Mouse (Mus musculus) liver (tissue): ENCODE data around the gene Isg15.

Source experiments
- DNase-seq: peaks from one replicate; pipeline ENCODE4 v3.0.0-alpha.2; 2020; ENCODE audit warnings: mixed read lengths

Isg15 gene

DNA sequence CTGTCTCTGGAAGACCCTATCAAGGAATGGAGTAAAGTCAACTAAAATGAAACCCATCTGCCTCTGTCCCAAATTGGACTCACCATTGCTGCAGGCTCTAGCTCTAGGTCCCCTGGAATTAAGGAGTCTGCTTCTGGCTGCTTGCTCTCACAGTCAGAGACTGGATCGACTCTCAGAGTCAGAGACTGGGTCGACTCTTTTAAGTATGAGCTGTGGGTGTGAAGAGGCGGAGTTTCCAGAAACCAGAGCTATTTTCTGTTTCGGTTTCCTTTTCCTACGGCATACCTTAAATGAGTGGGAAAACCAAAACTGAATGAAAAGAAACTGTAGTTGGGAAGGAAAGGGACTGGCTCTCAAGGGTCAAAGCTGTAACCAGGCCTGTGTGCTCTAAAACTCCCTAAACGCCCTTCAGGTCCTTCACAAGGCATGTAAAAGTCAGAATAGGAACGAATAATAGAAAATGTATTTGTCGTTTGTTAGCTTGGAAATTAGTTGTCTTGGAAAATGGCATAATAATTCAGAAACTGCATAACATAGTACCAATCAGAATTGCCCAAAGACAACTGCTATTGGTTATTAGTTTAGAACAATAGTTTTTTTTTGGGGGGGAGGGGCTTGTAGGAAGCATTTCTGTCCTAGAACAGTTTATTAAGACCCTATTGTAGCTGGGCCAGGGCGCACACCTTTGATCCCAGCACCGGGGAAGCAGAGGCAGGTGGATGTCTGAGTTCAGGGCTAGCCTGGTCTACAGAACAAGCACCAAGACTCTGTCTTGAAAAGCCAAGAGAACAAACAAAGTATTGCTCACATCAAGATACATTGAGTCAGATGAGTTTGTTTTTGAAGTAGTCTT lies at the start of gene Isg15:
TSS of gene Isg15 (minus strand) at position 196 of the 853 bp plus-strand sequence.
- no peak for DNase-seq

DNA sequence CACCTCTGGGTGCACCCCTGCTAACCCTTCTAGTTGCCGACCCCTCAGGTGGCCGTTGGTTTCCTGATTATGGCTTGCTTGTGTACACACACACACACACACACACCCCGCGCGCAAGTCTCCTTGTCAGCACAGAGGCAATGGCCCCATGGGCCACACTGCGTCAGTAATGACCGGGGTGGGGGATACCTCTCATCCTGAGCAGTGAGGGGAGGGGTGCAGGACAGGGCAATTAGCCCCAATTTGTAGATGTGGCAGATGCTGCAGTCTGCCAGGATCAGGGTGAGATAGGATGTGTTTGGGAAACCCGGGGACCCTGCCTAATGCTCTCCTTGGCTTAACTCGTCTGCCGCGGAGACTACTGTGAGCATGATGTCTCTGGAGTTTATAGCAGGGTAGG lies 48.9 kb upstream of the Isg15 start:
- DNase-seq: no peak

DNA sequence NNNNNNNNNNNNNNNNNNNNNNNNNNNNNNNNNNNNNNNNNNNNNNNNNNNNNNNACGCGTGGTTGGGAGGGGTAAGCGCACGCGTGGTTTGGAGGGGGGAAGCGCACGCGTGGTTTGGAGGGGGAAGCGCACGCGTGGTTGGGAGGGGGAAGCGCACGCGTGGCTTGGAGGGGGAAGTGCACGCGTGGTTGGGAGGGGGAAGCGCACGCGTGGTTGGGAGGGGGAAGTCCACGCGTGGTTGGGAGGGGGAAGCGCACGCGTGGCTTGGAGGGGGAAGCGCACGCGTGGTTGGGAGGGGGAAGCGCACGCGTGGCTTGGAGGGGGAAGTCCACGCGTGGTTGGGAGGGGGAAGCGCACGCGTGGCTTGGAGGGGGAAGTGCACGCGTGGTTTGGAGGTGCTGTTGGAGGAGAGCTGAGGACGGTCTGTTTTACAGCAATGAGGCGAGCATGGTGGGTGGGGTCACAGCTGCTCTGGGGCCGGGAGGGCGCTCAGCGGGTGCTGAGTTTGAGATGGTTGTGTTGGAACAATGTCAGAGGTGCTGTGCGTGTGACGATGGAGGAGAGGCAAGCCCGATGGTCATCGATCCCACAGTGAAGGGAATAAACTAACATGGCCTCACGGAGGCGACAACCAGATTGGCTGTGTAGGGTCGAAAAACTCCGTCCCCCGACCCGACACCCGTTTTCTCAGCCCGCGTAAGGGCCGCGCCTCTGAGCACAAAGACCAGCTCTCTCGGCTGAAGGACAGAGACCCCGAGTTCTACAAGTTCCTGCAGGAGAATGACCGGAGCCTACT lies 36.2 kb upstream of the Isg15 start:
- peak; percentile 66 for DNase-seq

DNA sequence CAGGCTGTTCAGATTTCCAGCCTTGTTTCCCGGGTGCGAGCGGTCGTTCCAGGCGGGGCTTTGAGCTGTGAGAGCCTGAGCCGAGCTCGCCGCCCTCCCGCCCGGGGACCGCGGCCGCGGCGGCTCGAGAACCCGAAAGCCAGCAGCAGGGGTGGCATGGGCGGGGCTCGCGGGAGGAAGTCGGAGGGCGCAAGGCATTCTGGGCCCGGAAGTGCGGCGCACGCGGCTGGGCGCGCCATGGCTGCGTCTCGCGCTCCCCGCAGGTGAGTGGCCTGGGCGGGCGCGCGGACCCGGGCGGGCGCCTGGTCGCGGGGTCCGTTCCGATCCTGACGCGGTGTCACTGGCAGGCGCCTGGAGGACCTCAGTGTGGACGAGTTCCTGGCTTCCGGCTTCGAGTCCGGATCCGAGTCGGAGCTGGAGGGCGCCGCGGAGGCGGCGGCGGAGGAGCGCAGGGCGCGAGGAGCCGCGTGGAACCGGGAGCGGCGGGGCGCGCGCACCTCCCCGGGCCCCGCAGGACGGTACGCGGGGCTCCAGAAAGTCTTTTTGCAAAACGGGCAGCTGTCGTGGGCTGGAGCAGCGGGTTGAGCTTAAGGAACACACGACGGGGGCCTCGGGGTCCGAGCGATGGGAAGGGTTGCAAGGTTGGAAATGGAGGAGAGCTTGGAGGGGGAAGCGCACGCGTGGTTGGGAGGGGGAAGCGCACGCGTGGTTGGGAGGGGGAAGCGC lies 35.4 kb upstream of the Isg15 start, which contains the start of gene Noc2l:
TSS of gene Noc2l (plus strand) at position 203 of the 726 bp plus-strand sequence.
- peak; percentile 95 for DNase-seq

DNA sequence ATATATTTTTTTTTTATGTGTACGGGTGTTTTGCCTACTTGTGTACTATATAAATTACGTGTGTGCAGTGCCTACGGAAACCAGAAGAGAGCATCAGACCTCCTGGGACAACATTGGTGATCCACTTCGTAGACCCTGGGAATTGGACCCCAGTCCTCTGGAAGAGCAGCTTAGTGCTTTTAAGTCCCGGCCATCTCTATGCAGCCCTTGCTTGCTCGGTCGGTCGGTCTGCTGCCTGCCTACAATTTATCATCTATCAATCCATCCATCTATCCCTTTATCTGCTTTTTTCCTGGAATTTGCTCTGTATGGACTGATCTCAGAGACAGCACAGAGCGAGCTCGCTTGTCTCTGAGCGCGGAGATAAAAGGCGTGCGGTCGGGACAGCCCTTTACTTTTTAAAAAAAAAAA lies 34.7 kb upstream of the Isg15 start:
- DNase-seq: peak; percentile 43

DNA sequence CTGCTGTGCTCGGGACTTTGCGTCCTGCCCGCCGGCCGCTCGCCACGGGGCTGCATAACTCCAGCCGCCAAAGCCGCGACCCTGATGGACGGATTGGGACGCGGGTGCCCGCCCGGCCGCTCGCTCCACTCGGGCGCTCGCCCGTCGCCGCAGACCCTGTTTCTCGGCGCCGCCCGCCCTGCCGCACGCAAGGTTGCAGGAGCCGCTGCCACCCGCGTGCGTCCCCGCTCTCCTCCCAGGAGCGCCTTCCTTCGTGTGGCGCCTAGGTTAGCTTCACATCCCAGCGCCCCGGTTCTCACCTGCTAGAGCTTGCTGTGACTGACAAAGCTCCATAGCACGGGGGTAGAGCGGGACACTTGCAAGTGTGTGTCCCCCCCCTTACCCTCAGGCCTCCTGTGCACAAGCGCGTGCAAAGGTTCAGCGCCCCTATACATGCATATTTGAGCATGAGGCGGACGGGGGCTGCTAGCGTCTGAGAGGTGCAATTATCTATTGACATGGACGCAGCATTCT lies 34.1 kb upstream of the Isg15 start, which contains the start of gene Plekhn1:
TSS of gene Plekhn1 (minus strand) at position 157 of the 513 bp plus-strand sequence.
- DNase-seq: peak; percentile 77

DNA sequence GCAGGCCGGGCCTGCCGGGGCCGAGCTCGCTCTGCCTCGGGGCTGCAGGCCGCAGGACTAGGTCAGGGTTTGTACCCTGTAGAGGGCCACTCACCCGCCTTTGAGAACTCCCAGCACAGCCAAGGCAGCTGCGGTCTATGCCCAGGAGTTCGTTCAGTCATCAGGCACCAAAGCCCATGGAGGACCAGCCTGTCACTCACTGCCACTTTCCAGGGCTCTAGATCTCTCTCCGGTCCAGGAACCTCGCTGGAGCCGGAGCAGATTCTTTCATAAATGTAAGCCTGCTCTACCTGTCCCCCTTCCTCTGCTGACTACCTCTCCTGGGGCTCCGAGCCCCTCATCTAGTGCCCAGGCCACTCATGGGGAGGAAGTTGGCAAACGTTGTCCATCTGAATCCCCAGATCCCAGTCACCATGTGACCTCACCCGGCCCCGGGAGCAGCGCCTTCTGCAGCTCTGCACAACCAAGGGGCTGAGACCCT lies 33.4 kb upstream of the Isg15 start:
- no peak for DNase-seq

DNA sequence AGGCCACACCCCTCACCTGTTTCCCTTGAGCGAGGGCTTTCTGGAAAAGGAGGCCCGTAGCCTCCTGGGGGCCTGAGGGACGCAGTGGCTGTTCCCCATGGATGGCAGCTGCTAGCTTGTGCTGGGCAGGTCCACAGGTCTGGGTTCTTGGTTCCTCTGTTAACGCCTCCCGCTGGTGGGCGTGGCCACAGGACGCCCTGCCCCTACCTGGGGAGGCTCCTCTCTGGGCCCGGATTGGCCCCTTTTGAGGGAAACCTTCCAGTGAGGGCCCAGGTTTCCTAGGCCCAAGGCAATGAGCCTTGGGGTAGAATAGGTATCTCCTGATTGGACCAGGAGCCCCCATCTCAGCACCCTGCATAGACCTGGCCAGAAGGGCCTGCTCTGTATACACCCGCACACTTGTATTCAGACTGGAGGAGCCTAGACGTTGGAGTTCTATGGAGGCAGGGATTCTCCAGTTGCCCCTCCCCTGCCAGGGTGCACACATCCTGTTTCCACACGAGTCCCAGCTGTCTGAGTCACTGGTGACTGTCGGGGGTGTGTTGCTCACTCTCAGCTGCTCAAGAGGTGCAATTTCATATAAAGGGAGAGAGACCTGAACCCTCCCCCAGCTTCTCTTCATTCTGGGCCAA lies 27.9 kb upstream of the Isg15 start:
- peak; percentile 62 for DNase-seq

DNA sequence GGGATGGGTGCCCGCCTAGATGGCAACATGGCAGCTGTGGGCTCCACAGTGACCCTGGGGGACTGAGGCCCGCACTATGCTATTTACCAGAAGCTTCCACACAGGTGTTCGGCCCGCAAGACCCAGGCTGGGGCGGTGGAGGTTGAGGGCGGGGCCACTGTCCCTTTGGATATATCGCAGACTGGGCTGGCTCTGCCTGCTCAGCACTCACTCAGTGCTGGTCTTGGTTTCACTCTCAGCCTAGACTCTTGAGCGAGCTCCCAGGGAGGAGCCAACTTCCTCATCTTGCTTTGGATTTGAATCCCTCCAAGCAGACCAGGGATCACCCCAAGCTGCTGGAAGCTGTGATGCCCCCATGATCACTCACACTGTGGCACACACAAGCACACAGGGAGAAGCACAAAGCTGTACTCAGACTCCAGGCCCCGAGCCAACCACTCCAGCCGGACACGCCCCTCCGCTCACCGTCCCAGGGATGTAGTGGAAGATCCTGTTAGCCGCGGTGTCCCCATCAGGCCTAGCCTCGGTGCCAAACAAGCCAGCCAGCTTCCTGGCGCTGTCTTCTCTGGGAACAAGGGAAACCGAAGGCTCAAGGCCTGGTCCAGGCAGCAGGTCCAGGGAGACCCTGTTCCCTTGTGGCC lies 27.3 kb upstream of the Isg15 start:
- DNase-seq: no peak

DNA sequence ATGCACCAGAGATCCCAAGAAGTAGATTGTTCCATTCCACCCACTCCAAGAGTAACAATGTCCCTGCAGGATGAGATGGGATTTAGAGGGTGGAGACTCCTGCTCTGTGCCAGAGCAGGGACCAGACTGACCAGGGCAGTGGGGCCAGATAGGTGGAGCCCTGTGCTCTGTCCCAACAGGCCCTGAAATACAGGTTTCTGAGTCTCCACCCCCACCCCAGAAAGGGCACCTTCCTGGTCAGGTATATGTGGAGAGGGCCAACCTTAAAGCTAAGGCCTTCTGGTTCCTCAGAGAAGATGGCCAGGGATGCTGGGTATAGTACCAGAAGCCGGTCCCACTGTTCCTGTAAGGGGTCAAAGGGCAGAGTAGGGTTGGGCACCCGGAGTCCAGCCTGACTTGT lies 23.7 kb upstream of the Isg15 start:
- DNase-seq: no peak

DNA sequence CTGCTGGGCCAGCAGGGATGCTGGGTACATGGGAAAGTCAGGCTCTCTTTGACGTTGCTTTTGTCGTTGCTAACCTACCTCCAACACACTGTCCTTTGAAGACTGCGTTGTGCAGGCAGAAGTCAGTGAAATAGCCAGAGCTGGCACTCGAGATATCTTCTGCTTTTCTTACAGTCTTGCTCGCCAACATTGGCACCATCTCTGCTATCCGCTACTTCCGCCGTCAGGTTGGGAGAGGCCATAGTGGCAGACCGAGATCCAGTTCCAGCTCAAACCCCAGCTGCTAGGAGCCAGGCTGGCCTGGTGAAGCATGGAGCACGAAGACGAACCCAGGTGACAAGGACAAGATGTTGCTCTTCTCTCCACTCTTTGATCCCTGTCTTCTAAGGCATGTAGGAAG lies 19.3 kb upstream of the Isg15 start:
- no peak for DNase-seq

DNA sequence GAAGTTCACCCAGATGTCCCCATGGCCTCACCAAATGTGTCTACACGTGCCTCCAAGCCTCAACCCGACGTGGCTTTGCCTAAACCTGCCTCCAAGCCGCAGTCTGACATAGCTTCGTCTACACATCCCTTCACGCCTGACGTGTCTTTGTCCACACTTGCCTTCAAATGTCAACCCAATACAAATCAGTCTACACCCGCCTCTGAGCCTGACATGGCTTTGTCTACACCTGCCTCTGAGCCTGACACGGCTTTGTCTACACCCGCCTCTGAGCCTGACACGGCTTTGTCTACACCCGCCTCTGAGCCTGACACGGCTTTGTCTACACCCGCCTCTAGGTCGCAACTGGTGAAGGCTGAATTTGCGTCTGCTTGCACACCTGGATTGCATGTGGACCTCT lies 17.2 kb upstream of the Isg15 start:
- DNase-seq: no peak

DNA sequence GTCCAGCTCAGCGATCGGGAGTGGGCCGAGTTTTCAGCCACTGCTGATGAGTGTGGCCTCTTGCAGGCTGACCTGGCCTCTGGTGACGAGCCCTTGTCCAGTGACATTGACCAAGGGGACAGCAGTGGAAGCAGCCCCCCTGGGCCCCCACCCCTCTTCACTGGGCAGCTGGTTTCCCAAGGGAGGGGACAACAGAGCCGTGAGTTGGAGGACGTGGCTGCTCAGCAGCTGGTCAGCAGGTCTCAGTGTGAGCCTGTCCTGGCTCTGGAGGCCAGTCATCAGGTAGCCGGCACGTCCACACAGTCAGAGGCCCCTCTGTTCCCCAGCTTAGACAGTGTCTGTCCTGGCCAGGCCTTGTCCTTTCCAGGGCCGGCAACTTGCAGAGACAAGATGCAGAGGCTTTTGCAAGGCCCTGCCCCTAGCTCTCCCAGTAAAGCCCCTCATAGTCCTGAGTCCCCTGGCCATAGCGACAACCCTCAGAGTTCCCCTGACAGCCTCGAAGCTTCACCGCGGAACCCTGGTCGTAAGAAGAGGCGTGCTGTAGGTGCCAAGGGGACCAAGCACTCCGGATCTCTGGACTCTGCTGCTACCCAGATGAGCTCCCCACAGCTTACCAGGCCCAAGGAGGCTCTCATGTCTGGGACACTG lies 16.5 kb upstream of the Isg15 start:
- no peak for DNase-seq

DNA sequence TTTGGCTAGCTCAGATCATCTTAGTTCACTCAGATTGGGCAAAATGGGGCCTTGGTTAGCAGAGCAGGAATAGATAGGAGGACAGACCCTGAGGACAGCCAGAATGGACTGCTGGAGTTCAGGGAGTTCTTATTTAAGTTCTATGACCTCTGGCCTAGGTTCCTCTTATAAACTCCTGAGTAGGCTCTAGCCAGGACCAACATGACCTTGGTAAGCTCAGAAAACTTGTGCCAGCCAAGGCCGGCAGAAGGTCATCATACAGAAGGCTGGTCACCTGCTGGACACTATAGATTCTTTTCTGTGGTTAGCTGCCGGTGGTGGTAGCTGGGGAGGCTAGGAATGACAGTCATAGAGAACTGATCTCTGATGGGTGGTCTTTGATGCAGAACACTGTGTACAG lies 15.6 kb upstream of the Isg15 start:
- no peak for DNase-seq

DNA sequence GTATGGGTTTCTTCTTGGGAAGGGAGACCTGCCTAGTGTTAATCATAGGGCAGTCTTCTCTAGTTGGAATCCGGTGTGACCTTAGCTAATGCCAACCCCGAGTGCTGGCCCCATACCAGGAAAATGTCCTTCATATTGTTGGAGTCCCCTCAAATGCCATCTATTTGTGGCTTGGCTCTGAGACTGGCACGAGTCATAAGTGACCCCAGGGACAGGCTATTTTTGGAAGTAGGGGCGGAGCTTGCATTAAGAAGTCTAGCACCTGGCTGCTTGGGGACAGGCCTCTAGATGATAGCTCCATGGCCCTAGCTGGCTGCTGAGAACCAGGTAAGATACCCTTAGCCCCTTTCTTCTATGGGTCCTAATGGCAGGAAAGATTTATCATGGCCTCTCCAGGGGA lies 15.0 kb upstream of the Isg15 start, which contains the start of gene Perm1:
TSS of gene Perm1 (plus strand) at position 220 of the 400 bp plus-strand sequence.
- no peak for DNase-seq

DNA sequence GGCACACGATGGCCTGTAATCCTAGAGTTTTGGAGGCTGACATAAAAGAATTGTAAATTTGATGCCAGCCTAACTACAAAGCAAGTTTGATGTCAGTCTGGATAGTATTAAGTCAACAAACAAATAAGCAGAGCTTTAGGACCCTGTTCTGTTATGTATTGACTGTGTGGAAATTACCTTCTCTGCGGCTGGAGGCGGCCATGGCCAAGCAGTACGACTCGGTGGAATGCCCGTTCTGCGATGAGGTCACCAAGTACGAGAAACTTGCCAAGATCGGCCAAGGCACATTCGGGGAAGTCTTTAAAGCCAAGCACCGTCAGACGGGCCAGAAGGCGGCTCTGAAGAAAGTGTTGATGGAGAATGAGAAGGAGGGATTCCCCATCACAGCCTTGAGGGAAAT lies 12.5 kb upstream of the Isg15 start:
- DNase-seq: no peak

DNA sequence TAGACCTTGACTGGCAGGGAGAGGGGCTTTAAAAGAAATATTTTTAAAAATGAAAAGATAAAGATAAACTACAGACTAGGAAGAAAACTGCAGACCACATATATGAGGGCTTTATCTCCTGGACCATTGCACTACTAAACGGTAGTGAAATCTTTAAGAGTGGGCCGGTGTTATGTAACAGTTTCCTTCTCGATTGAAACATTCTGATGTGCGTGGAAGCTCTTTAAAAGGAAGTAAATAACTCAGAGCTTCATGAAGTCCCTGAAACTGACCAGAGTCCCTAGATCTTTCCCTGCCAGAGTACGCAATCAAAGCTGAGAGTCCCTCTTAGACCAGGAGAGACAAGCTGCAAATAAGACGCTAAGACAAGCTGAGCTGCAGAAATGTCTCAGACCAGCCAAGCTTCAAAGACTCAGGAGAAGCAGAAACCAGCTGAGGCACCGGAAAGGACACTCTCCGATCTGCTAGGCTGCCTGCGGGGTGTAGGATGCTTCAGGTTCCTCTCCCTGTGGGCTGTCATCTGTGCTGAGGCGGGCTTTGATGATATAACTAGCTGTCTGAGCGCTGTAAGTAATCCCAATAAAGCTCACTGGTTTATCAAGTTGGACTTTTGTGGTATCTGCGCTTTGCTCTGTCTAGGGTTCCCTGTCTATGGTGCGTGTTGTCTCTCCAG lies 9.5 kb upstream of the Isg15 start:
- DNase-seq: no peak

DNA sequence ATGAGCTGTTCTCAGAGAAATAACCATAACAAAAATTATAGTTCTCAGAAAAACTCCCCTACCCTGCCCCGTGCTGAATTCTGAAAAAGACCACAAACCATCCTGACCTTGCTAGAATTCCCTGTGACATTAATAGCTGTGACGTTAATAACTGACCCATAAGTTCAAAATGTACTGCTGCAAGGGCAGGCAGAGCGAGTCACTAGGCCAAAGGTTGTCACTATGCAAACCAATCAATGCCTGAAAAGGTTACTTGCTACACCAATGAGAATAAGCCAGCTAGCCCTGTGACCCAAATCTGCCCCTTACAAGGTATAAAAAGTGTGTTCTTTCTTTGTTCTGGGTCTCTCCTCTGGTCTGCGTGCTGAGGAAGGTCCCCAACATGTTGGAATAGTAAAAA lies 8.3 kb upstream of the Isg15 start:
- DNase-seq: no peak

DNA sequence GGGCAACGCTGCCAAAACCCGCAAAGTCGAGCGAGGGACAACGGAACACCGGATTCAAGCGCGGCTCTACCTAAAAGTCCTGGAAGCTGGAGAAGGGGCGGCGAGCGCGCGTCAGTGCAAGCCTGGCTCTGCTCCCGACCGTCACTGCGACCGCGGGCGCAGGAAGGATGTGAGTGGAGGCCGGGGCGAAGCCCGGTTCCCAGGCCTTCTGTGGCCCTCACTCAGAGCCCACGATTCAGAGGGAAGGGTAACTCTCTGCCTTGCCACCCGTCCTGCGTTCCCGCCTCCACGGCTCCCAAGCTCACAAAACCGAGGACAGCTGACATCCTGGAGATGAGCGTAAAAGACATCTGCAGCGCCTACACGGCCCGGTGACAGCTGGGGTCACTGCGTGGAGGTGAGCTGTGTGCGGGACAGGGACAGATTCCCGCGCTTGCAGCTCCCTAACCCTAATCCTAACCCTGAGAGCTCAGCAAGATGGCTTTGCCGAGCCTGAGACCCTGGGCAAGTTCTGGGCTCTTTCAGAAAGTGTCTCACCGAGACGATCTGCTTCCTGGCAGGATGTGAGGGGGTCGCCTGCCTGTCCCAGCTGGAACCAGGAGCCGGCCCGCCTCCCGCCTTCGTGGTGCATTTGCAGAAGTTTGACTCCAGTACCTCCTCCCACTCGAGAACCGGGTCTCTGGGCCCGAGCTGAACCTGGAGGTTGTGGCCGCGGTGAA lies 3.0 kb upstream of the Isg15 start:
- no peak for DNase-seq

DNA sequence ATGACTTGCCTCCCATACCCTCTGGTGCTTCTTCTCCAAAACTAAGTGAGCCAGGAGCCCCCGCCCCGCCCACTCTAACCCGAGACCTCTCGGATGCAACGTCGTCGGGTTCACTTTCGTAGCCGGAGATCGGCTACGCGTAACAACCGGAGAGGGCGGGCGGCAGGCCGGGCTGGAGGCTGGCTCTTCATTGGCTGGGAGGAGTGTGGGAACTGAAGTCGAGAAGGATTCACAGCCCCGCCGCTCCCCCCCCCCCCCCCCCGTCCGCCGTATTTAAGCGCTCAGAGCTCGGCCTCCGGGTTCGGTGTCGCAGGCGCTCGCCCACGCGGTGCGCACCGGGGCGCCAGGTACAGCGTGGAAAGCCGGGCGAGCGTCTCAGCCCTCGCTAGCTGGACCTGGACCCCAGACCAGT lies 2.4 kb upstream of the Isg15 start, which contains the start of gene AW011738:
TSS of gene AW011738 (plus strand) at position 304 of the 412 bp plus-strand sequence.
- DNase-seq: peak; percentile 82
